Mouse (Mus musculus) liver, embryonic 14.5 days (tissue): ENCODE data around the gene Mtf2.

Source experiments
- CTCF ChIP-seq: IDR thresholded peaks from 2 replicates; pipeline ENCODE4 v1.5.1; 2016; ENCODE audit warnings: antibody characterized with exemption, low read depth, control low read depth
- EP300 ChIP-seq: IDR thresholded peaks from 2 replicates; pipeline ENCODE4 v1.6.1; 2016; ENCODE audit warnings: antibody characterized with exemption, low read depth

- no peak for TF ChIP-seq EP300
- TF ChIP-seq CTCF, result no peak
Observed at GRCm38 (mm10) chr5:108076833-108077540, 11.5 kb downstream of the Mtf2 start.
